Mouse (Mus musculus) erythroblast, embryonic 14.5 days (primary cell): ENCODE results near the gene Vmn2r87. TPM values are rescaled to one million over a fixed set of nuclear protein-coding genes. Genes with fewer than 3 reads are reported as not detected.

ENCODE experiments used
- polyA plus RNA-seq: library from polyadenylated mRNA; stranded (reverse); fragments of >175 nt; gene quantifications from 2 replicates; pipeline ENCODE4 v1.2.3, GENCODE M21; 2012

The Vmn2r87 gene
- polyA plus RNA-seq, 1 experiment = not detected

Other genes with a start within 250 kb of the Vmn2r87 start
- not detected in 2 replicates for gene Neurod4, start 217.2 kb downstream of the Vmn2r87 start, polyA plus RNA-seq
- 0.04 TPM in 1 of 2 replicates, not detected in the other for gene Tespa1, start 174.5 kb downstream of the Vmn2r87 start, polyA plus RNA-seq
- not detected in 2 replicates for gene Vmn2r84, start 103.1 kb downstream of the Vmn2r87 start, polyA plus RNA-seq
- not detected in 2 replicates for gene Vmn2r85, start 67.7 kb downstream of the Vmn2r87 start, polyA plus RNA-seq
- gene Vmn2r86, start 41.3 kb downstream of the Vmn2r87 start, polyA plus RNA-seq = under 0.01 and 0.01 TPM in 2 replicates